Comparison of ENCODE assay signal across 17 mouse cellular contexts in the genomic region with DNA sequence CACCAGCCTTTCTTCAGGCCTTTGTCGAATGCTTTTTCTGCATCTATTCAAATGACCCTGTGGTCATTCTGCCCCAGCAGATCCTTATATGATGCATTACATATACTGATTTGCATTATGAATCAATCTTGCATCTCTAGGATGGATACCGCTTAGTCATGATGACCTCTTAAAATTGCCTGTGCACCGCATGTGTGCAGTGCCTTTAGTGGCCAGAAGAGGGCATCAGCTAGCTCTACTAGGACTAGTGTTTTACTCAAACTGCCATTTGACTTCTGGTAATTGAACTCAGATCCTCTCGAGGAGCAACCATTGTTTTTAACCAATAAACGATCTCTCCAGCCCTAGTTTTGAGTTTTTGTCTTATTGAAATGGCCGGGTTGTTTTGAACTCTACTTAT. TPM values are rescaled to one million over a fixed set of nuclear protein-coding genes. Genes with fewer than 3 reads are reported as not detected.
DNase-seq lines count a peak whose midpoint lies in the region; TF ChIP-seq lines count a peak whose summit lies in the region.
"Had no signal": no experiment of that assay in that cellular context is flagged by ENCODE, and none has a peak within 500 bp of the region (broad histone marks: within the 10 kb centered on the region; RNA-seq: fewer than 3 reads in every experiment).

No protein-coding gene starts in this region.

- no peaks in the 10 kb centered on the region for H3K79me2 ChIP-seq in heart, adult 2 months (replicated peaks; ENCODE audit: control insufficient read depth, insufficient read depth, low read length)
- H3K79me2 ChIP-seq in MEL (ENCODE audit: control insufficient read depth, insufficient read depth, low read length, poor library complexity): no peaks in the 10 kb centered on the region

- H3K36me3 ChIP-seq in heart, adult 2 months (ENCODE audit: control insufficient read depth, insufficient read depth, low read length): no peaks in the 10 kb centered on the region
- peaks cover 0 to 2% of the 10 kb centered on the region in 2 experiments; a peak in 2 of 4 replicates for H3K36me3 ChIP-seq in MEL (ENCODE audit: control insufficient read depth in 1 of 2, insufficient read depth in 2 of 2, low read length in 2 of 2)
- H3K36me3 ChIP-seq: heart, embryonic 15.5 days; limb, embryonic 13.5 days; midbrain, embryonic 12.5 days had no signal

- no peaks in the 10 kb centered on the region for H3K4me1 ChIP-seq in heart, adult 2 months (ENCODE audit: control insufficient read depth, insufficient read depth, low read length)
- peaks cover 2 to 7% of the 10 kb centered on the region in 2 experiments; a peak in 3 of 4 replicates for H3K4me1 ChIP-seq in MEL (ENCODE audit: control insufficient read depth in 1 of 2, insufficient read depth in 2 of 2, low read length in 2 of 2)
- H3K4me1 ChIP-seq: heart, embryonic 15.5 days; limb, embryonic 13.5 days; midbrain, embryonic 12.5 days had no signal

- no peaks in the 10 kb centered on the region for H3K9me3 ChIP-seq in MEL (replicated peaks; ENCODE audit: insufficient read depth, low read length)
- H3K9me3 ChIP-seq: heart, embryonic 15.5 days had no signal

- no peak for DNase-seq in heart, adult 2 months
- no peak for DNase-seq in heart, postnatal 25 days (ENCODE audit: low spot score)
- DNase-seq in lung, postnatal 10 days: peak; percentile 23
- DNase-seq in lung, postnatal 4 days: no peak
- peak; percentile 72 for DNase-seq in MEL (ENCODE audit: low read depth, low spot score)
- peak; percentile 47 for DNase-seq in naive thymus-derived CD4-positive, alpha-beta T cell, adult 2 months (ENCODE audit: low read depth)
- no peak for DNase-seq in adrenal gland, adult 8-10 months
- DNase-seq in cerebellum, adult 11-12 months: no peak
- DNase-seq: cerebellum, postnatal 36 days; spleen, adult 18-20 months; thymus, postnatal 36 days had no signal

- TF ChIP-seq RAD21 in MEL (IDR thresholded peaks at IDR 0.05; ENCODE audit: low read depth, low read length): peak; percentile 15

- TF ChIP-seq EP300 in heart, adult 2 months (IDR thresholded peaks at IDR 0.05; ENCODE audit: insufficient read depth, low read depth, low read length): no peak
- peak in 1 of 2 experiments; percentile 25; a peak in 1 of 4 replicates for TF ChIP-seq EP300 in MEL (IDR thresholded peaks at IDR 0.05; ENCODE audit: low read depth in 1 of 2, low read length in 2 of 2)

- no peak overlapping the region for H3K9ac ChIP-seq in heart, adult 2 months (ENCODE audit: low read depth, low read length)
- no peak overlapping the region for H3K9ac ChIP-seq in MEL (ENCODE audit: control insufficient read depth, low read depth, low read length, poor library complexity, severe bottlenecking)
- H3K9ac ChIP-seq: heart, embryonic 15.5 days; limb, embryonic 13.5 days; midbrain, embryonic 12.5 days had no signal

- H3K27ac ChIP-seq in heart, adult 2 months: no peak overlapping the region
- H3K27ac ChIP-seq in MEL (ENCODE audit: control insufficient read depth, low read depth, low read length): peak overlapping the region; percentile 49; the same call in 1 of the 2 replicates
- H3K27ac ChIP-seq: heart, embryonic 15.5 days; limb, embryonic 13.5 days; midbrain, embryonic 12.5 days had no signal

- 95% methylated on average over 6 of the region's 6 CpGs for WGBS in heart, adult 2 months

- no peak for TF ChIP-seq POLR2A in heart, adult 2 months (IDR thresholded peaks at IDR 0.05; ENCODE audit: insufficient read depth, low read depth, low read length)
- TF ChIP-seq POLR2A in MEL (IDR thresholded peaks at IDR 0.05; ENCODE audit: control insufficient read depth in 1 of 2, insufficient read depth in 1 of 2, low read depth in 1 of 2, low read length in 2 of 2, poor library complexity in 1 of 2): no peak

- no peak overlapping the region for H3K4me3 ChIP-seq in heart, adult 2 months
- H3K4me3 ChIP-seq in MEL (ENCODE audit: control insufficient read depth in 1 of 2, insufficient read depth in 1 of 2, low read depth in 2 of 2, low read length in 2 of 2): no peak overlapping the region
- H3K4me3 ChIP-seq: heart, embryonic 15.5 days; limb, embryonic 13.5 days; midbrain, embryonic 12.5 days had no signal

- peak; percentile 32 for TF ChIP-seq CTCF in heart, adult 2 months (IDR thresholded peaks at IDR 0.05)
- peak; percentile 54 to 73 (median 60) for TF ChIP-seq CTCF in MEL (IDR thresholded peaks at IDR 0.05 in 2 of 3, conservative IDR thresholded peaks at IDR 0.05 in 1 of 3; ENCODE audit: control insufficient read depth in 1 of 3, insufficient read depth in 1 of 3, low read depth in 2 of 3, low read length in 3 of 3, poor library complexity in 1 of 3, severe bottlenecking in 1 of 3)

- intact Hi-C loops in heart, adult 2 months (cut with DNase I): no loop called here
- intact Hi-C loops in heart, postnatal 25 days (cut with DNase I): no loop called here

- no peaks in the 10 kb centered on the region for H3K27me3 ChIP-seq in heart, adult 2 months (ENCODE audit: control insufficient read depth, insufficient read depth, low read length)
- peaks cover 7 to 8% of the 10 kb centered on the region in 2 experiments for H3K27me3 ChIP-seq in MEL (ENCODE audit: control insufficient read depth in 1 of 2, insufficient read depth in 2 of 2, low read length in 2 of 2)
- H3K27me3 ChIP-seq: heart, embryonic 15.5 days; midbrain, embryonic 12.5 days had no signal

TF ChIP-seq in MEL, 35 proteins besides CTCF, POLR2A, EP300 and RAD21:
- TF ChIP-seq TCF12 (IDR thresholded peaks at IDR 0.05; ENCODE audit: low read depth, low read length) (no peak), ZC3H11A (IDR thresholded peaks at IDR 0.05; ENCODE audit: low read depth, low read length) (0 out of 2 replicates have a peak, but pooled peaks have one; percentile 0), TAL1 (IDR thresholded peaks at IDR 0.05; ENCODE audit: low read length) (no peak), GABPA (IDR thresholded peaks at IDR 0.05; ENCODE audit: low read depth, low read length) (peak; percentile 92), SMC3 (IDR thresholded peaks at IDR 0.05; ENCODE audit: low read depth, low read length) (peak; percentile 30), ZMIZ1 (IDR thresholded peaks at IDR 0.05; ENCODE audit: low read depth, low read length) (no peak), USF2 (IDR thresholded peaks at IDR 0.05; ENCODE audit: borderline replicate concordance in 1 of 2, insufficient read depth in 1 of 2, low read depth in 1 of 2, low read length in 2 of 2) (no peak), HCFC1 (IDR thresholded peaks at IDR 0.05; ENCODE audit: low read depth, low read length) (no peak), BHLHE40 (IDR thresholded peaks at IDR 0.05; ENCODE audit: borderline replicate concordance, low read depth, low read length) (no peak), ZKSCAN1 (IDR thresholded peaks at IDR 0.05; ENCODE audit: low read depth, low read length) (no peak), GATA1 (IDR thresholded peaks at IDR 0.05; ENCODE audit: low read depth, low read length) (no peak), ELF1 (IDR thresholded peaks at IDR 0.05; ENCODE audit: low read depth, low read length) (no peak), CHD1 (IDR thresholded peaks at IDR 0.05; ENCODE audit: low read depth, low read length) (no peak)

RNA-seq across cellular contexts. Expression of a gene that starts 11.3 kb away (rescaled TPM):
- total RNA-seq in heart, adult 2 months (2021): 100 to 1,000 TPM; 186 to 228 TPM
- polyA plus RNA-seq in heart, adult 2 months (2012; rRNA removed): 47.5 and 99.5 TPM in 2 replicates
- total RNA-seq in heart, postnatal 25 days (2021): 100 to 1,000 TPM; 136 to 207 TPM
- total RNA-seq in MEL (2012; rRNA removed): 1,509 and 1,517 TPM in 2 replicates
- polyA plus RNA-seq in MEL (2012; ENCODE audit: insufficient read depth in 1 of 2, insufficient read length in 2 of 2, low read depth in 1 of 2, low replicate concordance in 2 of 2, missing spikeins in 1 of 2): 1,000 to 10,000 TPM in 1 of 2 experiments, 100 to 1,000 TPM in 1; 913 to 1,471 TPM
- total RNA-seq in adrenal gland, adult 8-10 months (2022): 100 to 1,000 TPM; 272 to 830 (median 476) TPM

RNA-seq across cellular contexts. Expression of a gene that starts 24.0 kb away (rescaled TPM):
- total RNA-seq in heart, adult 2 months (2021): 10 to 100 TPM; 28.6 to 30.9 TPM
- polyA plus RNA-seq in heart, adult 2 months (2012; rRNA removed): 14.5 and 20.1 TPM in 2 replicates
- total RNA-seq in heart, postnatal 25 days (2021): 10 to 100 TPM; 27.9 to 28.6 TPM
- total RNA-seq in MEL (2012; rRNA removed): 21.9 and 25.8 TPM in 2 replicates
- 10 to 100 TPM in 1 of 2 experiments, not detected in 1; 18.8 TPM for polyA plus RNA-seq in MEL (2012; ENCODE audit: insufficient read depth in 1 of 2, insufficient read length in 2 of 2, low read depth in 1 of 2, low replicate concordance in 2 of 2, missing spikeins in 1 of 2)
- total RNA-seq in adrenal gland, adult 8-10 months (2022): 10 to 100 TPM; 50.6 to 70.4 (median 56.8) TPM

RNA-seq across cellular contexts. Expression of a gene that starts 31.4 kb away (rescaled TPM):
- not detected for total RNA-seq in heart, adult 2 months (2021)
- polyA plus RNA-seq in heart, adult 2 months (2012; rRNA removed): 0.12 TPM in 1 of 2 replicates, not detected in the other
- total RNA-seq in heart, postnatal 25 days (2021): not detected
- total RNA-seq in MEL (2012; rRNA removed): not detected in 2 replicates
- polyA plus RNA-seq in MEL (2012; ENCODE audit: insufficient read depth in 1 of 2, insufficient read length in 2 of 2, low read depth in 1 of 2, low replicate concordance in 2 of 2, missing spikeins in 1 of 2): under 1 TPM in 1 of 2 experiments, not detected in 1; 0.29 TPM
- total RNA-seq in adrenal gland, adult 8-10 months (2022): not detected
- total RNA-seq: adrenal gland, postnatal 4 days; layer of hippocampus, adult 8-10 months; neutrophil, adult 5-6 weeks had no signal
- polyA plus RNA-seq: heart, embryonic 15.5 days; limb, embryonic 13.5 days; midbrain, embryonic 12.5 days had no signal

Comparison
In these comparisons a context has a peak if more than half of its experiments do, and no peak if none do; other contexts are left out.
1. DNase-seq: peak in lung, postnatal 10 days (single experiment), MEL (single experiment) and naive thymus-derived CD4-positive, alpha-beta T cell, adult 2 months (single experiment); none in heart, adult 2 months (0 of 2), heart, postnatal 25 days (single experiment), lung, postnatal 4 days (0 of 2), adrenal gland, adult 8-10 months (single experiment) and cerebellum, adult 11-12 months (single experiment).